Mouse (Mus musculus) embryonic facial prominence, embryonic 11.5 days (tissue): ENCODE data around the gene Shcbp1l. TPM values are rescaled to one million over a fixed set of nuclear protein-coding genes. Genes with fewer than 3 reads are reported as not detected.

Experiments used
- ATAC-seq: fragments of 200-750 bp; cut with Nextera tagmentation; replicated peaks from 2 replicates; pipeline ENCODE4 v1.8.0; 2017; ENCODE audit warnings: low read depth; ENCODE audit not compliant: insufficient number of reproducible peaks, low FRiP score, low TSS enrichment
- DNase-seq: peaks from one replicate; pipeline ENCODE4 v3.0.0-alpha.2; 2015; ENCODE audit warnings: low spot score
- H3K27ac ChIP-seq: fragments of 300-500 bp; sonication (generic); replicated peaks from 2 replicates; pipeline ENCODE4 v1.5.1; 2014; ENCODE audit warnings: mild to moderate bottlenecking, low read depth, low read length, control low read depth
- H3K27me3 ChIP-seq: fragments of 300-500 bp; sonication (generic); 2 replicates; pipeline ENCODE4 v1.6.1; 2014; ENCODE audit warnings: mild to moderate bottlenecking, low read length, moderate library complexity, mixed read lengths; ENCODE audit not compliant: control insufficient read depth, insufficient read depth
- H3K36me3 ChIP-seq: fragments of 300-500 bp; sonication (generic); replicated peaks from 2 replicates; pipeline ENCODE4 v1.6.1; 2014; ENCODE audit warnings: low read depth, mild to moderate bottlenecking, low read length, moderate library complexity, mixed read lengths; ENCODE audit not compliant: control insufficient read depth, insufficient read depth
- H3K4me1 ChIP-seq: fragments of 300-500 bp; sonication (generic); 2 replicates; pipeline ENCODE4 v1.6.1; 2014; ENCODE audit warnings: low read length, mixed read lengths; ENCODE audit not compliant: control insufficient read depth, insufficient read depth
- H3K4me2 ChIP-seq: fragments of 300-500 bp; sonication (generic); 2 replicates; pipeline ENCODE4 v1.6.1; 2014; ENCODE audit warnings: low read depth, mild to moderate bottlenecking, control low read depth, low read length, moderate library complexity
- H3K4me3 ChIP-seq: fragments of 300-500 bp; sonication (generic); 2 replicates; pipeline ENCODE4 v1.5.1; 2014; ENCODE audit warnings: low read depth, low read length, control low read depth
- H3K9ac ChIP-seq: fragments of 300-500 bp; sonication (generic); replicated peaks from 2 replicates; pipeline ENCODE4 v1.6.1; 2014; ENCODE audit warnings: mild to moderate bottlenecking, control low read depth, low read length
- H3K9me3 ChIP-seq: fragments of 300-500 bp; sonication (generic); replicated peaks from 2 replicates; pipeline ENCODE4 v1.6.1; 2016; ENCODE audit warnings: mild to moderate bottlenecking, low read length, inconsistent platforms, mixed read lengths; ENCODE audit not compliant: control insufficient read depth
- WGBS: fragments of 180-500 bp; shearing (Covaris S2); extraction: QIAGEN DNeasy Blood & Tissue Kit; methylation state at CpG from one replicate; pipeline ENCODE4 v1.1.7; 2014; 5-methylcytosine and 5-hydroxymethylcytosine counted together
- polyA plus RNA-seq: library from polyadenylated mRNA; unstranded; fragments of >200 nt; fragmentation: Nextera tagmentation; extraction: Ambion mirVana; gene quantifications from 2 replicates; pipeline ENCODE4 v1.2.1, GENCODE M21; 2014

Gene Shcbp1l
- polyA plus RNA-seq, 1 experiment from 2014 or later: 0.45 TPM

- DNase-seq: no peak
- H3K9me3 ChIP-seq: no peaks in the 10 kb centered on the region
- WGBS: 83% methylated on average over 10 of the region's 10 CpGs
Measured at GRCm38 (mm10) chr1:153431701-153432100, 6.7 kb downstream of the Shcbp1l start.

DNA sequence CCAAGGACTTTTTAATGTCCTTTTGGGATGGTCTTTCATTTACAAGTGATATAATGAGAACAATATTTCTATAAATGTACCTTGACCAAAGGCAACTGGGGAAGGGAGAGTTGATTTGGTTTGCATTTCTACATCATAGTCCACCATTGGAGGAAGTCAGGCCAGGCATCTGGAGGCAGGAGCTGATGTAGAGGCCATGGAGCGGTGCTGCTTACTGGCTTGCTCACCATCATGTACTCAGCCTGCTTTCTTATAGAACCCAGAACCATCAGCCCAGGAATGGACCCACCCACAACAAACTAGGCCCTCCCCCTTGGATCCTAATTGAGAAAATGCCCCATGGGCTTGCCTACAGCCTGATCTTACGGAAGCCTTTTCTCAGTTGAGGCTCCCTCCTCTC lies 7.4 kb downstream of the Shcbp1l start:
- no peaks in the 10 kb centered on the region for H3K27me3 ChIP-seq
- ATAC-seq (no peak), DNase-seq (no peak)
- H3K9me3 ChIP-seq: no peaks in the 10 kb centered on the region
- H3K27ac ChIP-seq: no peak overlapping the region
- no peaks in the 10 kb centered on the region for H3K36me3 ChIP-seq
- no peaks in the 10 kb centered on the region for H3K4me1 ChIP-seq
- no peak overlapping the region for H3K4me2 ChIP-seq
- WGBS: 88% methylated on average over 2 of the region's 2 CpGs
- no peak overlapping the region for H3K9ac ChIP-seq
- no peak overlapping the region for H3K4me3 ChIP-seq

More at GRCm38 (mm10) chr1:153431701-153432100, 6.7 kb downstream of the Shcbp1l start:
- no peaks in the 10 kb centered on the region for H3K27me3 ChIP-seq
- H3K9ac ChIP-seq: no peak overlapping the region
- no peak overlapping the region for H3K4me2 ChIP-seq
- ATAC-seq: no peak
- no peaks in the 10 kb centered on the region for H3K4me1 ChIP-seq
- no peaks in the 10 kb centered on the region for H3K36me3 ChIP-seq
- no peak overlapping the region for H3K4me3 ChIP-seq
- H3K27ac ChIP-seq: no peak overlapping the region

DNA sequence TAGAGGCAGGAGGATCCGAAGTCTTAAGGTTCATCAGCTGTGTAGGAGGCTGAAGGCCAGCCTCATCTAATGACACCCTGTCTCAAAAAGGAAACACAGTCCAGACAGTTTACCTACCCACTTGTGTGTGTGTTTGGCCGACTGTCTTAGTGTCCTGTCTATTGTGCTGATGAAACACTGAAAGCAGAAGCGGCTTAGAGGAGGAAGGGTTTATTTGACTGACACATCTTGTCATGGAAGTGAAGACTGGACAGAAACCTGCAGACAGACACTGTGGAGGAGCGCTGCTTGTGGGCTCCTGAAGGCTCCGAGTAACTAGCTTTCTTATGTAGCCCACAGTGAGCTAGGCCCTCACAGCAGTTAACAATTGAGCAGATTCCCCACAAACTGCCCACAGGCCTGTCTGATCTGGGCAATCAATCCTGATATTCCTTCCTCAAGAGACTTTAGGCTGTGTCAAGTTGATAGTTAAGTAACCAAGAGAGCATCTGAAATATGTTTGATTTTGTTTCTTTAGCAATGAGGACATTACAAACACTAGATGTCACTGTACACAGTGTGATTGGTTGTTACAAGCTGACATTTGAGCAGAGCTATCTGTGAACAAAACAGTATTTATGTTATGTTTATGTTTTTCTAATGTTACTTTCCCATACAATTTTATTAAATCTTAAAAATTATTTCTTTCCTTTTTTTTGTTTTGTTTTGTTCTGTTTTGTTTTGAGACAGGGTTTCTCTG lies 9.1 kb downstream of the Shcbp1l start:
- no peak for ATAC-seq
- Histone ChIP-seq H3K27ac (no peak overlapping the region), H3K9ac (no peak overlapping the region), H3K9me3 (no peaks in the 10 kb centered on the region), H3K4me3 (no peak overlapping the region), H3K36me3 (no peaks in the 10 kb centered on the region), H3K4me1 (no peaks in the 10 kb centered on the region), H3K27me3 (no peaks in the 10 kb centered on the region), H3K4me2 (no peak overlapping the region)
- no peak for DNase-seq
- WGBS: 82% methylated on average over 5 of the region's 5 CpGs

GRCm38 (mm10) chr1:153437536-153437935 lies 12.6 kb downstream of the Shcbp1l start:
- Histone ChIP-seq H3K9me3 (no peaks in the 10 kb centered on the region), H3K4me2 (no peak overlapping the region), H3K4me1 (no peaks in the 10 kb centered on the region), H3K27ac (no peak overlapping the region), H3K36me3 (no peaks in the 10 kb centered on the region), H3K27me3 (no peaks in the 10 kb centered on the region), H3K4me3 (no peak overlapping the region), H3K9ac (no peak overlapping the region)
- no peak for ATAC-seq
- WGBS: 87% methylated on average over 11 of the region's 11 CpGs
- DNase-seq: no peak

- ATAC-seq: no peak
- no peaks in the 10 kb centered on the region for H3K9me3 ChIP-seq
- no peaks in the 10 kb centered on the region for H3K36me3 ChIP-seq
- WGBS: 85% methylated on average over 4 of the region's 4 CpGs
- H3K27ac ChIP-seq: no peak overlapping the region
- H3K4me1 ChIP-seq: no peaks in the 10 kb centered on the region
- H3K9ac ChIP-seq: no peak overlapping the region
- H3K4me3 ChIP-seq: no peak overlapping the region
- no peaks in the 10 kb centered on the region for H3K27me3 ChIP-seq
- no peak for DNase-seq
- no peak overlapping the region for H3K4me2 ChIP-seq
Measured at GRCm38 (mm10) chr1:153440752-153441151, 15.8 kb downstream of the Shcbp1l start.

DNA sequence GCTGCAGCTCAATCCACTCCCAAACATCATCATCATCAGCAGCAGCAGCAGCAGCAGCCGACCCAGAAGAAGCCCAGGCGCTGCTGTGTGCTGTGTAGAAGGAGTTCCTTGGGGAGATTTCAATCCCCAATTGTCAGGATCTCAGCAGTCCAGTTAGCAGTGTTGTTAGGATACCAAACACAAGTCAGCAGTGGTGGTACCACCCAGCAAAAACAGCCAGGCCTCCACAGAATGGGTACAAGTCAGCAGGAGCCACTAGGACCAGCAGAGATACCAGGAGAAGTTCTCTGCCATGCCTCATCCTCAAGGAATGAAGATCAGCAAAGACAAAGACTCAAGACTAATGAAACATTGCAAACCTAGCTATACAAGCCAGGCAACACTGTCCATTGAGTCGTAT lies 16.7 kb downstream of the Shcbp1l start:
- Histone ChIP-seq H3K9ac (no peak overlapping the region), H3K4me3 (no peak overlapping the region), H3K4me2 (no peak overlapping the region), H3K4me1 (no peaks in the 10 kb centered on the region), H3K36me3 (no peaks in the 10 kb centered on the region), H3K9me3 (no peaks in the 10 kb centered on the region), H3K27ac (no peak overlapping the region), H3K27me3 (no peaks in the 10 kb centered on the region)
- ATAC-seq (no peak), DNase-seq (no peak)
- WGBS: 84% methylated on average over 3 of the region's 3 CpGs

GRCm38 (mm10) chr1:153443019-153443418 lies 18.1 kb downstream of the Shcbp1l start:
- DNase-seq (no peak), ATAC-seq (no peak)
- 84% methylated on average over 1 of the region's 1 CpGs for WGBS

GRCm38 (mm10) chr1:153443632-153444031 lies 18.7 kb downstream of the Shcbp1l start:
- DNase-seq: no peak
- Histone ChIP-seq H3K9me3 (no peaks in the 10 kb centered on the region), H3K4me1 (no peaks in the 10 kb centered on the region), H3K36me3 (no peaks in the 10 kb centered on the region), H3K4me3 (no peak overlapping the region), H3K27me3 (no peaks in the 10 kb centered on the region), H3K9ac (no peak overlapping the region), H3K4me2 (no peak overlapping the region), H3K27ac (no peak overlapping the region)
- 70% methylated on average over 4 of the region's 4 CpGs for WGBS
- no peak for ATAC-seq

More at GRCm38 (mm10) chr1:153443019-153443418, 18.1 kb downstream of the Shcbp1l start:
- no peaks in the 10 kb centered on the region for H3K36me3 ChIP-seq
- H3K9ac ChIP-seq: no peak overlapping the region
- H3K4me2 ChIP-seq: no peak overlapping the region
- H3K4me3 ChIP-seq: no peak overlapping the region
- H3K4me1 ChIP-seq: no peaks in the 10 kb centered on the region
- H3K27ac ChIP-seq: no peak overlapping the region
- H3K9me3 ChIP-seq: no peaks in the 10 kb centered on the region
- H3K27me3 ChIP-seq: no peaks in the 10 kb centered on the region
